Mouse (Mus musculus) erythroblast, embryonic 14.5 days (primary cell): Measurements from ENCODE around the gene Tyk2. TPM values are rescaled to one million over a fixed set of nuclear protein-coding genes. Genes with fewer than 3 reads are reported as not detected.

Experiments used
- H3K27me3 ChIP-seq: 2 replicates; pipeline ENCODE4 v1.6.1; 2012; ENCODE audit warnings: inconsistent platforms; ENCODE audit not compliant: control insufficient read depth
- H3K36me3 ChIP-seq: 2 replicates; pipeline ENCODE4 v1.6.1; 2012; ENCODE audit warnings: mild to moderate bottlenecking, inconsistent platforms; ENCODE audit not compliant: control insufficient read depth
- H3K4me1 ChIP-seq: 2 replicates; pipeline ENCODE4 v1.6.1; 2012; ENCODE audit warnings: inconsistent platforms; ENCODE audit not compliant: control insufficient read depth
- H3K4me3 ChIP-seq: replicated peaks from 2 replicates; pipeline ENCODE3; 2012; ENCODE audit warnings: moderate library complexity, mild to moderate bottlenecking, inconsistent platforms
- H3K9me3 ChIP-seq: 2 replicates; pipeline ENCODE4 v1.6.1; 2012; ENCODE audit warnings: low read length, inconsistent platforms, mixed read lengths; ENCODE audit not compliant: control insufficient read depth
- GATA1 ChIP-seq: IDR thresholded peaks from 2 replicates; pipeline ENCODE4 v1.6.1; 2012; ENCODE audit warnings: low read length, inconsistent platforms, mixed read lengths
- TAL1 ChIP-seq: IDR thresholded peaks from 3 replicates; pipeline ENCODE4 v1.6.1; 2012; ENCODE audit warnings: low read length, inconsistent platforms, mixed read lengths
- polyA plus RNA-seq: library from polyadenylated mRNA; stranded (reverse); fragments of >175 nt; gene quantifications from 2 replicates; pipeline ENCODE4 v1.2.3, GENCODE M21; 2012

Gene Tyk2
- polyA plus RNA-seq, 1 experiment = 0.26 TPM

- H3K9me3 ChIP-seq = peaks cover 6% of the 10 kb centered on the region; the same call in 1 of the 2 replicates
- H3K27me3 ChIP-seq = peaks cover 63% of the 10 kb centered on the region
- peak overlapping the region; percentile 43 for H3K4me3 ChIP-seq
- peaks cover 57% of the 10 kb centered on the region for H3K4me1 ChIP-seq
- no peak for TF ChIP-seq GATA1
- no peak for TF ChIP-seq TAL1
- no peaks in the 10 kb centered on the region for H3K36me3 ChIP-seq
Measured at GRCm38 (mm10) chr9:21165952-21166451, 35.0 kb upstream of the Tyk2 start.

GRCm38 (mm10) chr9:21165041-21165951 is 34.3 kb upstream of the Tyk2 start, which contains the start of gene Pde4a:
TSS of gene Pde4a (plus strand) at chr9:21165714.
- Histone ChIP-seq H3K27me3 (peaks cover 68% of the 10 kb centered on the region), H3K36me3 (no peaks in the 10 kb centered on the region), H3K4me1 (peaks cover 63% of the 10 kb centered on the region), H3K9me3 (peaks cover 6% of the 10 kb centered on the region; the same call in 1 of the 2 replicates), H3K4me3 (peak within 1 kb of the TSS; percentile 43)
- TF ChIP-seq GATA1 = no peak
- TF ChIP-seq TAL1 = no peak

- H3K9me3 ChIP-seq = peaks cover 6% of the 10 kb centered on the region; the same call in 1 of the 2 replicates
- H3K4me1 ChIP-seq = peaks cover 61% of the 10 kb centered on the region
- H3K27me3 ChIP-seq = peaks cover 68% of the 10 kb centered on the region
- no peaks in the 10 kb centered on the region for H3K36me3 ChIP-seq
- no peak for TF ChIP-seq TAL1
- TF ChIP-seq GATA1 = no peak
- no peak overlapping the region for H3K4me3 ChIP-seq
Measured at GRCm38 (mm10) chr9:21164072-21164471, 33.0 kb upstream of the Tyk2 start.

- TF ChIP-seq GATA1 = no peak
- TF ChIP-seq TAL1 = no peak
- Histone ChIP-seq H3K36me3 (no peaks in the 10 kb centered on the region), H3K27me3 (peaks cover 70% of the 10 kb centered on the region), H3K4me3 (no peak overlapping the region), H3K4me1 (peaks cover 54% of the 10 kb centered on the region), H3K9me3 (peaks cover 6% of the 10 kb centered on the region; the same call in 1 of the 2 replicates)
Measured at GRCm38 (mm10) chr9:21163086-21164050, 32.3 kb upstream of the Tyk2 start.

GRCm38 (mm10) chr9:21161209-21161909 is 30.3 kb upstream of the Tyk2 start:
- H3K4me3 ChIP-seq = peak overlapping the region; percentile 66
- TF ChIP-seq TAL1 (no peak), GATA1 (no peak)
- peaks cover 6% of the 10 kb centered on the region; the same call in 1 of the 2 replicates for H3K9me3 ChIP-seq
- H3K27me3 ChIP-seq = peaks cover 61% of the 10 kb centered on the region
- peaks cover 34% of the 10 kb centered on the region for H3K4me1 ChIP-seq
- no peaks in the 10 kb centered on the region for H3K36me3 ChIP-seq

GRCm38 (mm10) chr9:21154787-21155186 is 23.7 kb upstream of the Tyk2 start:
- H3K36me3 ChIP-seq = no peaks in the 10 kb centered on the region
- H3K4me3 ChIP-seq = no peak overlapping the region
- TF ChIP-seq GATA1 (no peak), TAL1 (no peak)
- peaks cover 22% of the 10 kb centered on the region for H3K27me3 ChIP-seq
- H3K4me1 ChIP-seq = peaks cover 18% of the 10 kb centered on the region
- no peaks in the 10 kb centered on the region for H3K9me3 ChIP-seq

- Histone ChIP-seq H3K4me3 (no peak overlapping the region), H3K36me3 (no peaks in the 10 kb centered on the region), H3K27me3 (peaks cover 22% of the 10 kb centered on the region), H3K4me1 (peaks cover 24% of the 10 kb centered on the region), H3K9me3 (no peaks in the 10 kb centered on the region)
- TF ChIP-seq GATA1 (no peak), TAL1 (no peak)
Measured at GRCm38 (mm10) chr9:21153833-21154232, 22.8 kb upstream of the Tyk2 start.

- Histone ChIP-seq H3K4me3 (peak overlapping the region; percentile 14), H3K4me1 (peaks cover 29% of the 10 kb centered on the region), H3K9me3 (no peaks in the 10 kb centered on the region), H3K27me3 (peaks cover 20% of the 10 kb centered on the region), H3K36me3 (peaks cover 1% of the 10 kb centered on the region)
- TF ChIP-seq TAL1 = no peak
Measured at GRCm38 (mm10) chr9:21153331-21153730, 22.3 kb upstream of the Tyk2 start.
